Mouse (Mus musculus): ENCODE measurements around the gene Ltb. TPM values are rescaled to one million over a fixed set of nuclear protein-coding genes. Genes with fewer than 3 reads are reported as not detected.
A peak's percentile ranks its signal among the peaks of the same experiment; 100 is the strongest.
"Not testable (repeated sequence)": the region's sequence is repeated elsewhere in the genome, so short reads cannot be mapped to it uniquely, and the experiment has no call there.

Gene Ltb
- total RNA-seq, 2 experiments from 2014 or later: 5.5 TPM; not detected in 1

- no peak; the same call in 1 of the 2 replicates for ATAC-seq (replicated peaks; ENCODE audit: low FRiP score, low TSS enrichment, poor library complexity, severe bottlenecking)
These were observed 24.4 kb downstream of the Ltb start for GRCm38 (mm10) chr17:35218516-35219193.

- no peak for ATAC-seq (replicated peaks; ENCODE audit: low FRiP score, low TSS enrichment, poor library complexity, severe bottlenecking)
These were observed 25.4 kb downstream of the Ltb start for GRCm38 (mm10) chr17:35219601-35220041.

- no peak for ATAC-seq (replicated peaks; ENCODE audit: low FRiP score, low TSS enrichment, poor library complexity, severe bottlenecking)
These were observed 26.1 kb downstream of the Ltb start, which contains the start of gene Gm16181 for GRCm38 (mm10) chr17:35220156-35220952. Gene Gm16181 (plus strand): TSS chr17:35220834.

- peak; percentile 26; the same call in 1 of the 2 replicates for ATAC-seq (replicated peaks; ENCODE audit: low FRiP score, low TSS enrichment, poor library complexity, severe bottlenecking)
These were observed 28.1 kb downstream of the Ltb start for GRCm38 (mm10) chr17:35222299-35222698.

- no peak for ATAC-seq (replicated peaks; ENCODE audit: low FRiP score, low TSS enrichment, poor library complexity, severe bottlenecking)
These were observed 30.4 kb downstream of the Ltb start for GRCm38 (mm10) chr17:35224641-35225040.

GRCm38 (mm10) chr17:35225456-35225855, 31.2 kb downstream of the Ltb start:
- no peak for ATAC-seq (replicated peaks; ENCODE audit: low FRiP score, low TSS enrichment, poor library complexity, severe bottlenecking)

- ATAC-seq (replicated peaks; ENCODE audit: low FRiP score, low TSS enrichment, poor library complexity, severe bottlenecking): no peak
These were observed 32.4 kb downstream of the Ltb start for GRCm38 (mm10) chr17:35226561-35227046.

GRCm38 (mm10) chr17:35231022-35231421, 36.8 kb downstream of the Ltb start:
- ATAC-seq (replicated peaks; ENCODE audit: low FRiP score, low TSS enrichment, poor library complexity, severe bottlenecking): no peak

GRCm38 (mm10) chr17:35232043-35232442, 37.8 kb downstream of the Ltb start:
- peak; percentile 28; the same call in 1 of the 2 replicates for ATAC-seq (replicated peaks; ENCODE audit: low FRiP score, low TSS enrichment, poor library complexity, severe bottlenecking)

GRCm38 (mm10) chr17:35232659-35233058, 38.4 kb downstream of the Ltb start:
- no peak for ATAC-seq (replicated peaks; ENCODE audit: low FRiP score, low TSS enrichment, poor library complexity, severe bottlenecking)

- ATAC-seq (replicated peaks; ENCODE audit: low FRiP score, low TSS enrichment, poor library complexity, severe bottlenecking): no peak
These were observed 39.1 kb downstream of the Ltb start, which contains the start of gene Atp6v1g2 for GRCm38 (mm10) chr17:35233114-35233980. Gene Atp6v1g2 (plus strand): TSS chr17:35233660.

GRCm38 (mm10) chr17:35234090-35234489, 39.9 kb downstream of the Ltb start:
- ATAC-seq (replicated peaks; ENCODE audit: low FRiP score, low TSS enrichment, poor library complexity, severe bottlenecking): not testable (repeated sequence)

GRCm38 (mm10) chr17:35234903-35235302, 40.7 kb downstream of the Ltb start:
- ATAC-seq (replicated peaks; ENCODE audit: low FRiP score, low TSS enrichment, poor library complexity, severe bottlenecking): no peak

- ATAC-seq (replicated peaks; ENCODE audit: low FRiP score, low TSS enrichment, poor library complexity, severe bottlenecking): peak; percentile 65
These were observed 41.6 kb downstream of the Ltb start, which contains the start of gene Nfkbil1 for GRCm38 (mm10) chr17:35235614-35236389. Gene Nfkbil1 (minus strand): TSS chr17:35235792.

- peak; percentile 74 for ATAC-seq (replicated peaks; ENCODE audit: low FRiP score, low TSS enrichment, poor library complexity, severe bottlenecking)
These were observed 42.1 kb downstream of the Ltb start for GRCm38 (mm10) chr17:35236390-35236746.

- ATAC-seq (replicated peaks; ENCODE audit: low FRiP score, low TSS enrichment, poor library complexity, severe bottlenecking): no peak
These were observed 42.8 kb downstream of the Ltb start for GRCm38 (mm10) chr17:35236996-35237395.

GRCm38 (mm10) chr17:35237504-35237903, 43.3 kb downstream of the Ltb start:
- ATAC-seq (replicated peaks; ENCODE audit: low FRiP score, low TSS enrichment, poor library complexity, severe bottlenecking): no peak

- ATAC-seq (replicated peaks; ENCODE audit: low FRiP score, low TSS enrichment, poor library complexity, severe bottlenecking): no peak
These were observed 45.5 kb downstream of the Ltb start for GRCm38 (mm10) chr17:35239700-35240099.
